Mouse (Mus musculus): ENCODE results near the gene Grhl3. TPM values are rescaled to one million over a fixed set of nuclear protein-coding genes. Genes with fewer than 3 reads are reported as not detected.
A peak's percentile ranks its signal among the peaks of the same experiment; 100 is the strongest.

Grhl3 gene
- polyA plus RNA-seq, 1 experiment from 2014 or later: 0.39 TPM

DNA sequence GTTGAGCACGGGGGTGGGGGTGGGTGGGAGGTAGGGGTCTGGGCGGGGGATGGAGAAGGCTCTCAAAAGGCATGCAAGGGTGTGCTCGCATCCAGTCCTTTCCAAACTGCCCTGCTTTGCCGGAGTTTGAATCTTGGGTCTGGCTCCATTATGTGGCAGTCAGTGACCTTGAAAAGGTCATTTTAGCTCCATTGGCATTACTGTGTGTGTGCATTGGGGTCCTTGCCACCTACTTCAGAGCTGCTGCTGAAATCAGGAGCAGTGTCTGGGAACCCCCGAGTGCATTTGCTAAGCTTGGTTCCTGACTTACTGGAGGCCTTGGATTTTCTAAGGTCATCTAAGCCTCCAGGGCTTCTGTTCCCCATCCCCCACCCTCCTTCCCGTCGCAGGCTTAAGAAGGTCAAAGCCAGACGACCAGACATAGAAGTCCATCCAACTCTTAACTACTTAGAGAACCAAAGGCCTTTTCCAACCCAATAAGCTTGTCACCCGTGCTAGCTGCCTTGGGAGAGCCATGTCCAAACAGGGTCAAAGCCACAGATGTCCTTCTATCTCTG lies 24.8 kb downstream of the Grhl3 start:
- peaks cover 5% of the 10 kb centered on the region; the same call in 1 of the 2 replicates for H3K4me1 ChIP-seq (replicated peaks; ENCODE audit: control insufficient read depth, insufficient read depth, low read length)
- WGBS: 50% methylated on average over 9 of the region's 9 CpGs
- no peaks in the 10 kb centered on the region for H3K27me3 ChIP-seq (replicated peaks; ENCODE audit: control insufficient read depth, insufficient read depth, low read length)
- no peak overlapping the region for H3K4me2 ChIP-seq (replicated peaks; ENCODE audit: low read depth)
- H3K27ac ChIP-seq (ENCODE audit: low read depth, low read length): no peak overlapping the region
- no peak overlapping the region for H3K4me3 ChIP-seq (ENCODE audit: low read depth, low read length)
- no peaks in the 10 kb centered on the region for H3K9me3 ChIP-seq (ENCODE audit: control insufficient read depth)
- H3K9ac ChIP-seq (ENCODE audit: low read depth, low read length): no peak overlapping the region
- no peak for TF ChIP-seq CTCF (IDR thresholded peaks at IDR 0.05; ENCODE audit: low read depth)
- H3K36me3 ChIP-seq (ENCODE audit: control insufficient read depth, insufficient read depth): no peaks in the 10 kb centered on the region
- no peak for ATAC-seq

DNA sequence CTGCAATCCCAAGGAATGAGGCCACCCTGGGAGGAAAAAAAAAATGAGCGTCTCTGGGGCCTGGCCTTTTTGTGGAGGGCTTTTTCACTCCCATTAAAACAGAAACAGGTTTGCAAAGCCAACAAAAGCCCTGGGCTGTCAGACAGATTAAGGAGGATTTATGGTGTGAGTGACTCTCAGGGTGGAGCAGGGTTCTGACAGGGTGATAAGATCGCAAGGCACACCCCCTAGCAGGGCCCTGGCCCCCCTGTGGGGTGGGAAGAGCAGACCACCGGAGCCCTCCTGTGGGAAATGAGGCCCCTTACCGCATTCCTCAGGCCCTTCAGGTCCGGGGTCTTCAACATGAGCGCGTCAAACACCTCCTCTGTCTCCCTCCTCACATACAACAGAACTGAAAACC lies 25.3 kb downstream of the Grhl3 start:
- ATAC-seq: no peak
- no peak overlapping the region for H3K9ac ChIP-seq (ENCODE audit: low read depth, low read length)
- no peaks in the 10 kb centered on the region for H3K27me3 ChIP-seq (replicated peaks; ENCODE audit: control insufficient read depth, insufficient read depth, low read length)
- H3K36me3 ChIP-seq (ENCODE audit: control insufficient read depth, insufficient read depth): no peaks in the 10 kb centered on the region
- no peak for TF ChIP-seq CTCF (IDR thresholded peaks at IDR 0.05; ENCODE audit: low read depth)
- H3K9me3 ChIP-seq (ENCODE audit: control insufficient read depth): no peaks in the 10 kb centered on the region
- 45% methylated on average over 7 of the region's 7 CpGs for WGBS
- H3K4me2 ChIP-seq (replicated peaks; ENCODE audit: low read depth): no peak overlapping the region
- H3K4me1 ChIP-seq (replicated peaks; ENCODE audit: control insufficient read depth, insufficient read depth, low read length): peaks cover 5% of the 10 kb centered on the region; the same call in 1 of the 2 replicates
- H3K4me3 ChIP-seq (ENCODE audit: low read depth, low read length): no peak overlapping the region
- no peak overlapping the region for H3K27ac ChIP-seq (ENCODE audit: low read depth, low read length)

DNA sequence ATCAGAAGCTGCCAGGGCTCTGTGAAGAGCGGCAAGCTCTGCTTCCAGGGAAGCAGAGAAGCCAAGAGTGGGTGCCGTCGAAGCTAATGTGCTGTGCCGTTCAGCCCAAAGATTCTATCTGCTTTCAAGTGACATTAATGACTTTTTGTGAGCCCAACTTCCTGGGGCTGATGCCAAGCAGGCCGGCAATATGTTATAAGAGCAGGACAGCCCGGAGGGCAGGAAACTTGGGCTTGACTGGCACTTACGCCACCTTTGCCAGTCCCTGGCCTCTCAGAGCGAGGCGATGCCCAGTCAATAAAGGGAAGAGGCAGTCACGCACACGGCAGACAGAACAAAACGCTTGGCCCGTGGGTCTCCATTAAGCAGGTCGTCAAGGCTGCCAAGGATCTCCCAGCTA lies 25.9 kb downstream of the Grhl3 start:
- H3K27ac ChIP-seq (ENCODE audit: low read depth, low read length): no peak overlapping the region
- WGBS: 51% methylated on average over 14 of the region's 14 CpGs
- ATAC-seq: no peak
- H3K4me2 ChIP-seq (replicated peaks; ENCODE audit: low read depth): no peak overlapping the region
- H3K9ac ChIP-seq (ENCODE audit: low read depth, low read length): no peak overlapping the region
- H3K4me3 ChIP-seq (ENCODE audit: low read depth, low read length): no peak overlapping the region
- H3K27me3 ChIP-seq (replicated peaks; ENCODE audit: control insufficient read depth, insufficient read depth, low read length): no peaks in the 10 kb centered on the region
- H3K4me1 ChIP-seq (replicated peaks; ENCODE audit: control insufficient read depth, insufficient read depth, low read length): peaks cover 5% of the 10 kb centered on the region; the same call in 1 of the 2 replicates
- no peaks in the 10 kb centered on the region for H3K36me3 ChIP-seq (ENCODE audit: control insufficient read depth, insufficient read depth)
- no peak for TF ChIP-seq CTCF (IDR thresholded peaks at IDR 0.05; ENCODE audit: low read depth)
- H3K9me3 ChIP-seq (ENCODE audit: control insufficient read depth): no peaks in the 10 kb centered on the region

DNA sequence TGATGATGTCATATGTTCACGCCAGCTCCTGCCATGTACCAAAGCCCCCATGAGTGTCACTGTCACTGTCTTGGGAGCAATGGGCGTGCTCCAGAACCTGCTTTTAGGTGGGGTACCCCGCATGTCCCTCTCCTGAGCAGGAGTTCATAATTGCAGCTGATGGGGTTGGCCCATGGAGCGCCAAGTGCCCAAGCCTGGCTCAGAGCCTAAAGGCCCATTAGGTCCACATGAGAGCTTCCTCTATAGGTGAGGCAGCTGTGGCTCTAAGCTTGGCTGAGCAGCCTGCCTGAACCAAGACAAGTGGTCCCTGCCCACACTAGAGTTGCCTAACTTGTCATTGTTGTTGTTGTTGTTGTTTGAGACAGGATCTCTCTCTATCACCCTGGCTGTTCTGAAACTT lies 26.6 kb downstream of the Grhl3 start:
- Histone ChIP-seq H3K36me3 (ENCODE audit: control insufficient read depth, insufficient read depth) (no peaks in the 10 kb centered on the region), H3K9ac (ENCODE audit: low read depth, low read length) (no peak overlapping the region), H3K4me2 (replicated peaks; ENCODE audit: low read depth) (no peak overlapping the region), H3K4me1 (replicated peaks; ENCODE audit: control insufficient read depth, insufficient read depth, low read length) (peaks cover 5% of the 10 kb centered on the region; the same call in 1 of the 2 replicates), H3K27me3 (replicated peaks; ENCODE audit: control insufficient read depth, insufficient read depth, low read length) (no peaks in the 10 kb centered on the region), H3K4me3 (ENCODE audit: low read depth, low read length) (no peak overlapping the region), H3K9me3 (ENCODE audit: control insufficient read depth) (no peaks in the 10 kb centered on the region), H3K27ac (ENCODE audit: low read depth, low read length) (no peak overlapping the region)
- TF ChIP-seq CTCF (IDR thresholded peaks at IDR 0.05; ENCODE audit: low read depth): no peak
- 97% methylated on average over 4 of the region's 4 CpGs for WGBS
- no peak for ATAC-seq

DNA sequence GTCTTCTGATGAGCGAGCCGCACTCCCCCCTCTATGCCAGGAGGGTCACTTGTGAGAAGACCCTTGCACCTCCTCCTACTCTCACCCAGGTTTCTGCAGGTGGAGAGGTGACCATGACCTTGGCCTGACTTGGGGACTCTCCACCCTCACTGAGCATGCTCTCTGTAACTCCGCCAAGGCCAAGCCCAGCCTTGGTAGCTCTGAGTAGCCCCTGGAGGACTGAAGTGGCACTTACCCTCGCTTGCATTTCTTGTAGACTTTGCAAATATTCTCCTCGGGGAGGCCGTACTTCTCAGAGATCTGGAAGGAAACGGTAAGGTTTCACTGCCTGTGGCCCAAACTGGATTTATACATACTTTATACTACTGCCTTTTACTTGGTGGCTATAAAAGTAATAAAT lies 27.4 kb downstream of the Grhl3 start:
- no peaks in the 10 kb centered on the region for H3K36me3 ChIP-seq (ENCODE audit: control insufficient read depth, insufficient read depth)
- no peaks in the 10 kb centered on the region for H3K27me3 ChIP-seq (replicated peaks; ENCODE audit: control insufficient read depth, insufficient read depth, low read length)
- H3K4me2 ChIP-seq (replicated peaks; ENCODE audit: low read depth): no peak overlapping the region
- H3K27ac ChIP-seq (ENCODE audit: low read depth, low read length): no peak overlapping the region
- no peaks in the 10 kb centered on the region for H3K9me3 ChIP-seq (ENCODE audit: control insufficient read depth)
- 85% methylated on average over 7 of the region's 7 CpGs for WGBS
- H3K4me1 ChIP-seq (replicated peaks; ENCODE audit: control insufficient read depth, insufficient read depth, low read length): peaks cover 5% of the 10 kb centered on the region; the same call in 1 of the 2 replicates
- H3K4me3 ChIP-seq (ENCODE audit: low read depth, low read length): no peak overlapping the region
- no peak overlapping the region for H3K9ac ChIP-seq (ENCODE audit: low read depth, low read length)
- ATAC-seq: no peak
- TF ChIP-seq CTCF (IDR thresholded peaks at IDR 0.05; ENCODE audit: low read depth): no peak

DNA sequence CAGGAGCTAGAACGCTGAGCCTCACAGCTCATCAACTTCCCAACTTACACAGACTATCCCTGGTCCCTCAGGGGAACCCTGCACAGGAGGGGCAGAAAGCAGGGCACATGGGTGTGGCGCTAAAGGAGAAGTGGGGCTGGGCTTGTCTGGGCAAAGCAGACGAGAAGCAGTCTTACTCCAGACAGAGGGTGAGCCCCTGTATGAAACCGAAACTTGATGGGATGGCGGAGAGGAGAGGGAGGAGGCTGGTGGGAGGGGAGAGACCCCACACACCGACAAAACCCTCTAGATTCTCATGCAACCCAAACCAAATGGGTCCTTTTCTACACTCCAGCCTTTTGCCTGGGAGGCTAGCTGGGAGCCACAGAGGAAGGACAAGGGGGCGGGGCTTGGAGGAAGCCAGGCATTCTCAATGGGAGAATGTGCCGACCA lies 28.3 kb downstream of the Grhl3 start:
- Histone ChIP-seq H3K4me1 (replicated peaks; ENCODE audit: control insufficient read depth, insufficient read depth, low read length) (peaks cover 5% of the 10 kb centered on the region; the same call in 1 of the 2 replicates), H3K36me3 (ENCODE audit: control insufficient read depth, insufficient read depth) (no peaks in the 10 kb centered on the region), H3K27me3 (replicated peaks; ENCODE audit: control insufficient read depth, insufficient read depth, low read length) (no peaks in the 10 kb centered on the region), H3K4me3 (ENCODE audit: low read depth, low read length) (peak overlapping the region; percentile 29), H3K9me3 (ENCODE audit: control insufficient read depth) (no peaks in the 10 kb centered on the region), H3K27ac (ENCODE audit: low read depth, low read length) (no peak overlapping the region), H3K4me2 (replicated peaks; ENCODE audit: low read depth) (peak overlapping the region; percentile 62), H3K9ac (ENCODE audit: low read depth, low read length) (no peak overlapping the region; the same call in 1 of the 2 replicates)
- 8% methylated on average over 8 of the region's 8 CpGs for WGBS
- TF ChIP-seq CTCF (IDR thresholded peaks at IDR 0.05; ENCODE audit: low read depth): no peak
- ATAC-seq: peak; percentile 41; the same call in 1 of the 2 replicates

Data from intestine, postnatal 0 days (tissue).